Mouse (Mus musculus): Measurements from ENCODE around the gene Mapk1ip1l. TPM values are rescaled to one million over a fixed set of nuclear protein-coding genes. Genes with fewer than 3 reads are reported as not detected.

Gene Mapk1ip1l
- total RNA-seq (2014; rRNA removed) (22.2 and 25.6 TPM in 2 replicates), polyA plus RNA-seq (2012; rRNA removed) (33.6 and 35.4 TPM in 2 replicates)

GRCm38 (mm10) chr14:47297785-47298407 lies at the start of gene Mapk1ip1l:
TSS of gene Mapk1ip1l (plus strand) at chr14:47298266.
- Histone ChIP-seq H3K4me3 (ENCODE audit: insufficient read depth, low read depth, low read length) (peak within 1 kb of the TSS; percentile 89), H3K36me3 (ENCODE audit: control insufficient read depth, insufficient read depth, low read length) (peaks cover 1% of the 10 kb centered on the region; the same call in 1 of the 2 replicates), H3K4me1 (ENCODE audit: control insufficient read depth, insufficient read depth, low read length) (peaks cover 25% of the 10 kb centered on the region), H3K27ac (replicated peaks; ENCODE audit: insufficient read depth, low read depth, low read length) (peak within 1 kb of the TSS; percentile 89), H3K27me3 (ENCODE audit: control insufficient read depth, insufficient read depth, low read length) (no peaks in the 10 kb centered on the region), H3K9ac (ENCODE audit: low read depth, low read length) (peak within 1 kb of the TSS; percentile 97), H3K79me2 (ENCODE audit: control insufficient read depth, insufficient read depth, low read length) (peaks cover 25% of the 10 kb centered on the region)
- peak; percentile 57 for DNase-seq (ENCODE audit: extremely low read depth, low read depth, low spot score)
- TF ChIP-seq CTCF (IDR thresholded peaks at IDR 0.05; ENCODE audit: low read depth, low read length) = peak; percentile 84
- TF ChIP-seq POLR2A (IDR thresholded peaks at IDR 0.05; ENCODE audit: extremely low read depth, insufficient read depth, low read length) = peak; percentile 73; the same call in 1 of the 2 replicates
- under 1% methylated on average over 34 of the region's 34 CpGs for WGBS

GRCm38 (mm10) chr14:47249839-47250238 lies 48.2 kb upstream of the Mapk1ip1l start:
- no peak overlapping the region for H3K27ac ChIP-seq (replicated peaks; ENCODE audit: insufficient read depth, low read depth, low read length)
- no peak for TF ChIP-seq POLR2A (IDR thresholded peaks at IDR 0.05; ENCODE audit: extremely low read depth, insufficient read depth, low read length)
- no peak for TF ChIP-seq CTCF (IDR thresholded peaks at IDR 0.05; ENCODE audit: low read depth, low read length)
- WGBS = 79% methylated on average over 6 of the region's 6 CpGs
- H3K27me3 ChIP-seq (ENCODE audit: control insufficient read depth, insufficient read depth, low read length) = no peaks in the 10 kb centered on the region
- H3K9ac ChIP-seq (ENCODE audit: low read depth, low read length) = no peak overlapping the region
- no peaks in the 10 kb centered on the region for H3K4me1 ChIP-seq (ENCODE audit: control insufficient read depth, insufficient read depth, low read length)
- peak; percentile 44 for DNase-seq (ENCODE audit: extremely low read depth, low read depth, low spot score)
- H3K36me3 ChIP-seq (ENCODE audit: control insufficient read depth, insufficient read depth, low read length) = no peaks in the 10 kb centered on the region
- no peak overlapping the region for H3K4me3 ChIP-seq (ENCODE audit: insufficient read depth, low read depth, low read length)
- H3K79me2 ChIP-seq (ENCODE audit: control insufficient read depth, insufficient read depth, low read length) = no peaks in the 10 kb centered on the region

DNA sequence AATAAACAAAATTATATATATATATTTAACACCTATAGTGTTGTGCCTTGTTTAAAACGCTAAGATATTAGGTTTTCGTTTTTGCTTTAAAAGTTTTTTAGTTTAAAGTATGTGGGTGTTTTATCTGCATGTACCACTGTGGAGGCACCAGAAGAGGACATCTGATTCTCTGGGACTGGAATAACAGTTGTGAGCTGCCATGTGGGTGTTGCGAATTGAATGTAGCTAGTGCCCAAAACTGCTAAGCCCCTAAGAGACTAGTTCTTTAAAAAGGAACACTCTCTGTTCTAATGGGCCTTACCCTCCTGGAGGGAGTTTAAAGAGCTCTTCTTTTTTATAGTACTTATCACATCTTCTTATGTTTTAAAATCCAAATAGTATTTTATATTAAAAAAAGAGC lies 33.2 kb upstream of the Mapk1ip1l start:
- no peaks in the 10 kb centered on the region; the same call in none of the 2 replicates for H3K36me3 ChIP-seq (ENCODE audit: control insufficient read depth, insufficient read depth, low read length)
- 95% methylated on average over 3 of the region's 3 CpGs for WGBS
- no peaks in the 10 kb centered on the region for H3K79me2 ChIP-seq (ENCODE audit: control insufficient read depth, insufficient read depth, low read length)
- H3K27ac ChIP-seq (replicated peaks; ENCODE audit: insufficient read depth, low read depth, low read length) = no peak overlapping the region
- no peaks in the 10 kb centered on the region for H3K4me1 ChIP-seq (ENCODE audit: control insufficient read depth, insufficient read depth, low read length)
- H3K9ac ChIP-seq (ENCODE audit: low read depth, low read length) = no peak overlapping the region
- H3K4me3 ChIP-seq (ENCODE audit: insufficient read depth, low read depth, low read length) = no peak overlapping the region
- no peaks in the 10 kb centered on the region for H3K27me3 ChIP-seq (ENCODE audit: control insufficient read depth, insufficient read depth, low read length)
- TF ChIP-seq POLR2A (IDR thresholded peaks at IDR 0.05; ENCODE audit: extremely low read depth, insufficient read depth, low read length) (no peak), CTCF (IDR thresholded peaks at IDR 0.05; ENCODE audit: low read depth, low read length) (no peak)
- DNase-seq (ENCODE audit: extremely low read depth, low read depth, low spot score) = no peak

DNA sequence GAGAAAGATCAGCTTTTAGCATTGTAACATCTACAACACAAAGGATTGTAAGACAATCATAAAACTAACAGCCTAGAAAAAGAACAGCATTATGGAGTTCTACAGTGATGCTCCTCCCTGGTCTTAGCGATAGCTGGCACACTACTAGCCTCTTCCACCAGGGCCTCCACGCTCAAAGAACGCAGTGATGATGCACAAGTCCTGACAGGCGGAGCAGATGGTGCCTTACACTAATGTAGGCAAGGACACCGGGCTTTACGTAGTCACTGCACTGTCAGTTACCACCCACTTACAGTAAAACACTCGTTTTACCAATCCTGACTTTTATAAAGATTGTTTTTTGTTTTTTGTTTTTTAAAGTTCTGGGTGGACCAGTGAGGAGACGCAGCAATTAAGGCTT lies 32.2 kb upstream of the Mapk1ip1l start:
- H3K27me3 ChIP-seq (ENCODE audit: control insufficient read depth, insufficient read depth, low read length) = no peaks in the 10 kb centered on the region
- WGBS = 94% methylated on average over 8 of the region's 8 CpGs
- no peak for DNase-seq (ENCODE audit: extremely low read depth, low read depth, low spot score)
- no peak overlapping the region for H3K4me3 ChIP-seq (ENCODE audit: insufficient read depth, low read depth, low read length)
- no peaks in the 10 kb centered on the region for H3K4me1 ChIP-seq (ENCODE audit: control insufficient read depth, insufficient read depth, low read length)
- no peaks in the 10 kb centered on the region; the same call in none of the 2 replicates for H3K36me3 ChIP-seq (ENCODE audit: control insufficient read depth, insufficient read depth, low read length)
- TF ChIP-seq CTCF (IDR thresholded peaks at IDR 0.05; ENCODE audit: low read depth, low read length) (no peak), POLR2A (IDR thresholded peaks at IDR 0.05; ENCODE audit: extremely low read depth, insufficient read depth, low read length) (no peak)
- H3K9ac ChIP-seq (ENCODE audit: low read depth, low read length) = no peak overlapping the region
- no peak overlapping the region for H3K27ac ChIP-seq (replicated peaks; ENCODE audit: insufficient read depth, low read depth, low read length)
- no peaks in the 10 kb centered on the region for H3K79me2 ChIP-seq (ENCODE audit: control insufficient read depth, insufficient read depth, low read length)

DNA sequence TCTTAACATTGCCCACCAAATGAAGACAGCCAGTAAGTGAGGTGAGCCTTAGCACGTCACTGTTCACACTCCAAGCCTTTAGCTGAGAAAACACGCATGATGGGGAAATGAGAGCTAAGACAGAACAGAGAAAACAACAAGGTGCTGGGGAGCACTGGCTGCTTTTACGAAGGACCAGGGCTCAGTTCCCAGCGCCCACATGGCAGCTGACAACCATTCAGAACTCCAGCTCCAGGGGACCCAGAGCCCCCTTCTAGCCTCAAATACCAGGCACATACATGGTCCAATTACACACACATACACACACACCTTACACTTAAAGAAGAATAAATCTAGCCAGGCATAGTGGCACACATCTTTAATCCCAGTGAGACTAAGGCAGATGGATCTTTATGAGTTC lies 29.0 kb upstream of the Mapk1ip1l start:
- Histone ChIP-seq H3K4me3 (ENCODE audit: insufficient read depth, low read depth, low read length) (no peak overlapping the region), H3K36me3 (ENCODE audit: control insufficient read depth, insufficient read depth, low read length) (no peaks in the 10 kb centered on the region; the same call in none of the 2 replicates), H3K79me2 (ENCODE audit: control insufficient read depth, insufficient read depth, low read length) (no peaks in the 10 kb centered on the region), H3K27ac (replicated peaks; ENCODE audit: insufficient read depth, low read depth, low read length) (no peak overlapping the region), H3K27me3 (ENCODE audit: control insufficient read depth, insufficient read depth, low read length) (no peaks in the 10 kb centered on the region), H3K4me1 (ENCODE audit: control insufficient read depth, insufficient read depth, low read length) (no peaks in the 10 kb centered on the region), H3K9ac (ENCODE audit: low read depth, low read length) (no peak overlapping the region)
- TF ChIP-seq CTCF (IDR thresholded peaks at IDR 0.05; ENCODE audit: low read depth, low read length) (no peak), POLR2A (IDR thresholded peaks at IDR 0.05; ENCODE audit: extremely low read depth, insufficient read depth, low read length) (no peak)
- DNase-seq (ENCODE audit: extremely low read depth, low read depth, low spot score) = no peak
- 100% methylated on average over 4 of the region's 4 CpGs for WGBS

GRCm38 (mm10) chr14:47269706-47270105 lies 28.4 kb upstream of the Mapk1ip1l start:
- no peak overlapping the region for H3K27ac ChIP-seq (replicated peaks; ENCODE audit: insufficient read depth, low read depth, low read length)
- no peak overlapping the region for H3K4me3 ChIP-seq (ENCODE audit: insufficient read depth, low read depth, low read length)
- H3K79me2 ChIP-seq (ENCODE audit: control insufficient read depth, insufficient read depth, low read length) = no peaks in the 10 kb centered on the region
- no peaks in the 10 kb centered on the region for H3K4me1 ChIP-seq (ENCODE audit: control insufficient read depth, insufficient read depth, low read length)
- no peak for TF ChIP-seq POLR2A (IDR thresholded peaks at IDR 0.05; ENCODE audit: extremely low read depth, insufficient read depth, low read length)
- TF ChIP-seq CTCF (IDR thresholded peaks at IDR 0.05; ENCODE audit: low read depth, low read length) = no peak
- DNase-seq (ENCODE audit: extremely low read depth, low read depth, low spot score) = no peak
- H3K27me3 ChIP-seq (ENCODE audit: control insufficient read depth, insufficient read depth, low read length) = no peaks in the 10 kb centered on the region
- H3K36me3 ChIP-seq (ENCODE audit: control insufficient read depth, insufficient read depth, low read length) = no peaks in the 10 kb centered on the region; the same call in none of the 2 replicates
- WGBS = 99% methylated on average over 2 of the region's 2 CpGs
- H3K9ac ChIP-seq (ENCODE audit: low read depth, low read length) = no peak overlapping the region
